24 mouse cellular contexts compared by ENCODE assay signal in genomic region chr11:19679041-19679440, GRCm38 (mm10).
DNase-seq lines count a peak whose midpoint lies in the region; ATAC-seq lines count a peak whose summit lies in the region.
"Had no signal": no experiment of that assay in that cellular context is flagged by ENCODE, and none has a peak within 500 bp of the region (broad histone marks: within the 10 kb centered on the region; RNA-seq: fewer than 3 reads in every experiment).

No protein-coding gene starts in this region.

- H3K4me1 ChIP-seq in forebrain, embryonic 16.5 days (replicated peaks; ENCODE audit: control insufficient read depth, insufficient read depth, low read length) = peaks cover 16% of the 10 kb centered on the region
- H3K4me1 ChIP-seq in forebrain, embryonic 13.5 days = peaks cover 11% of the 10 kb centered on the region
- H3K4me1 ChIP-seq in midbrain, embryonic 14.5 days (ENCODE audit: control insufficient read depth, insufficient read depth, low read length) = 0 out of 2 replicates have a peak, but pooled peaks cover 2% of the 10 kb centered on the region
- no peaks in the 10 kb centered on the region; the same call in 1 of the 2 replicates for H3K4me1 ChIP-seq in midbrain, embryonic 13.5 days (replicated peaks)
- H3K4me1 ChIP-seq in neural tube, embryonic 13.5 days (replicated peaks) = peaks cover 7% of the 10 kb centered on the region
- H3K4me1 ChIP-seq: embryonic facial prominence, embryonic 10.5 days; embryonic facial prominence, embryonic 13.5 days; heart, embryonic 12.5 days; heart, embryonic 15.5 days; intestine, embryonic 15.5 days had no signal

- no peak overlapping the region for H3K9ac ChIP-seq in forebrain, embryonic 16.5 days (replicated peaks; ENCODE audit: low read depth, low read length)
- H3K9ac ChIP-seq in forebrain, embryonic 13.5 days = no peak overlapping the region
- H3K9ac ChIP-seq in midbrain, embryonic 14.5 days (replicated peaks; ENCODE audit: low read length) = no peak overlapping the region
- H3K9ac ChIP-seq in midbrain, embryonic 13.5 days (replicated peaks) = no peak overlapping the region
- H3K9ac ChIP-seq in neural tube, embryonic 13.5 days = no peak overlapping the region
- H3K9ac ChIP-seq: embryonic facial prominence, embryonic 13.5 days; heart, embryonic 12.5 days; heart, embryonic 15.5 days; intestine, embryonic 15.5 days had no signal

- no peak overlapping the region for H3K27ac ChIP-seq in forebrain, embryonic 16.5 days (ENCODE audit: low read length)
- no peak overlapping the region for H3K27ac ChIP-seq in forebrain, embryonic 13.5 days
- no peak overlapping the region for H3K27ac ChIP-seq in midbrain, embryonic 14.5 days (replicated peaks; ENCODE audit: low read depth, low read length)
- no peak overlapping the region for H3K27ac ChIP-seq in midbrain, embryonic 13.5 days
- H3K27ac ChIP-seq in neural tube, embryonic 13.5 days (replicated peaks) = no peak overlapping the region
- H3K27ac ChIP-seq: embryonic facial prominence, embryonic 10.5 days; embryonic facial prominence, embryonic 13.5 days; heart, embryonic 15.5 days; intestine, embryonic 15.5 days had no signal

- no peak overlapping the region for H3K4me3 ChIP-seq in forebrain, embryonic 16.5 days (replicated peaks; ENCODE audit: low read length)
- H3K4me3 ChIP-seq in forebrain, embryonic 13.5 days = no peak overlapping the region
- no peak overlapping the region for H3K4me3 ChIP-seq in midbrain, embryonic 14.5 days (replicated peaks; ENCODE audit: low read depth, low read length)
- H3K4me3 ChIP-seq in midbrain, embryonic 13.5 days (replicated peaks) = no peak overlapping the region
- no peak overlapping the region for H3K4me3 ChIP-seq in neural tube, embryonic 13.5 days
- H3K4me3 ChIP-seq: embryonic facial prominence, embryonic 10.5 days; embryonic facial prominence, embryonic 13.5 days; erythroblast, embryonic 14.5 days; heart, embryonic 12.5 days; heart, embryonic 15.5 days; intestine, embryonic 15.5 days had no signal

- no peak overlapping the region for H3K4me2 ChIP-seq in forebrain, embryonic 16.5 days (ENCODE audit: low read length)
- no peak overlapping the region for H3K4me2 ChIP-seq in forebrain, embryonic 13.5 days
- H3K4me2 ChIP-seq in midbrain, embryonic 14.5 days (ENCODE audit: low read length) = no peak overlapping the region
- no peak overlapping the region for H3K4me2 ChIP-seq in midbrain, embryonic 13.5 days (replicated peaks)
- H3K4me2 ChIP-seq in neural tube, embryonic 13.5 days = no peak overlapping the region
- H3K4me2 ChIP-seq: embryonic facial prominence, embryonic 13.5 days; heart, embryonic 12.5 days; heart, embryonic 15.5 days; intestine, embryonic 15.5 days had no signal

- peak; percentile 50; the same call in 1 of the 2 replicates for ATAC-seq in forebrain, embryonic 16.5 days
- ATAC-seq in forebrain, embryonic 13.5 days = no peak
- no peak for ATAC-seq in midbrain, embryonic 14.5 days (ENCODE audit: low FRiP score, low TSS enrichment)
- no peak for ATAC-seq in midbrain, embryonic 13.5 days
- ATAC-seq in neural tube, embryonic 13.5 days (ENCODE audit: low read depth) = 0 out of 2 replicates have a peak, but pooled peaks have one; percentile 15
- ATAC-seq: CD4-positive, CD25-positive, alpha-beta regulatory T cell, adult 4 months; intestine, embryonic 15.5 days had no signal

- no peaks in the 10 kb centered on the region for H3K27me3 ChIP-seq in forebrain, embryonic 16.5 days (replicated peaks; ENCODE audit: control insufficient read depth, insufficient read depth, low read length)
- H3K27me3 ChIP-seq in forebrain, embryonic 13.5 days = no peaks in the 10 kb centered on the region
- no peaks in the 10 kb centered on the region for H3K27me3 ChIP-seq in midbrain, embryonic 14.5 days (ENCODE audit: control insufficient read depth, insufficient read depth, low read length)
- no peaks in the 10 kb centered on the region for H3K27me3 ChIP-seq in midbrain, embryonic 13.5 days
- no peaks in the 10 kb centered on the region for H3K27me3 ChIP-seq in neural tube, embryonic 13.5 days
- H3K27me3 ChIP-seq: embryonic facial prominence, embryonic 13.5 days; heart, embryonic 12.5 days; heart, embryonic 15.5 days; intestine, embryonic 15.5 days had no signal

- no peaks in the 10 kb centered on the region for H3K9me3 ChIP-seq in forebrain, embryonic 16.5 days (ENCODE audit: control insufficient read depth, low read length)
- no peaks in the 10 kb centered on the region for H3K9me3 ChIP-seq in forebrain, embryonic 13.5 days (replicated peaks)
- H3K9me3 ChIP-seq in midbrain, embryonic 14.5 days (ENCODE audit: control insufficient read depth, low read length) = no peaks in the 10 kb centered on the region; the same call in 1 of the 2 replicates
- peaks cover under 1% of the 10 kb centered on the region; the same call in 1 of the 2 replicates for H3K9me3 ChIP-seq in midbrain, embryonic 13.5 days
- no peaks in the 10 kb centered on the region for H3K9me3 ChIP-seq in neural tube, embryonic 13.5 days
- H3K9me3 ChIP-seq: embryonic facial prominence, embryonic 13.5 days; heart, embryonic 12.5 days; heart, embryonic 15.5 days; intestine, embryonic 15.5 days had no signal

- peak; percentile 57 for DNase-seq in midbrain, embryonic 14.5 days
- no peak for DNase-seq in neural tube, embryonic 10.5 days (ENCODE audit: extremely low spot score, low spot score)
- DNase-seq: adrenal gland, adult 2 months; adrenal gland, postnatal 14 days; cerebellum, adult 11-12 months; cerebellum, adult 8-10 months; cerebellum, postnatal 10 days; cerebellum, postnatal 36 days; embryo, embryonic 11 days; gastrocnemius, postnatal 25 days; heart, adult 18-20 months; heart, postnatal 10 days; heart, postnatal 4 days had no signal

- no peaks in the 10 kb centered on the region for H3K36me3 ChIP-seq in forebrain, embryonic 16.5 days (ENCODE audit: control insufficient read depth, insufficient read depth)
- no peaks in the 10 kb centered on the region for H3K36me3 ChIP-seq in forebrain, embryonic 13.5 days (ENCODE audit: poor library complexity, severe bottlenecking)
- H3K36me3 ChIP-seq in midbrain, embryonic 14.5 days (ENCODE audit: control insufficient read depth, insufficient read depth, low read length) = no peaks in the 10 kb centered on the region
- no peaks in the 10 kb centered on the region for H3K36me3 ChIP-seq in midbrain, embryonic 13.5 days
- no peaks in the 10 kb centered on the region for H3K36me3 ChIP-seq in neural tube, embryonic 13.5 days
- H3K36me3 ChIP-seq: embryonic facial prominence, embryonic 10.5 days; embryonic facial prominence, embryonic 13.5 days; heart, embryonic 12.5 days; heart, embryonic 15.5 days; intestine, embryonic 15.5 days had no signal

- 20% methylated on average over 2 of the region's 2 CpGs for WGBS in forebrain, embryonic 16.5 days
- WGBS in forebrain, embryonic 13.5 days = 41% methylated on average over 2 of the region's 2 CpGs
- WGBS in midbrain, embryonic 14.5 days = 35% methylated on average over 2 of the region's 2 CpGs
- WGBS in midbrain, embryonic 13.5 days = 39% methylated on average over 2 of the region's 2 CpGs
- WGBS in neural tube, embryonic 13.5 days = 44% methylated on average over 2 of the region's 2 CpGs

Comparison
In these comparisons a context has a peak if more than half of its experiments do, and no peak if none do; other contexts are left out.
1. ATAC-seq: peak in forebrain, embryonic 16.5 days (single experiment) and neural tube, embryonic 13.5 days (single experiment); none in forebrain, embryonic 13.5 days (single experiment), midbrain, embryonic 14.5 days (single experiment) and midbrain, embryonic 13.5 days (single experiment).